Mouse (Mus musculus) embryonic facial prominence, embryonic 12.5 days (tissue): Measurements from ENCODE around the gene D330045A20Rik. TPM values are rescaled to one million over a fixed set of nuclear protein-coding genes. Genes with fewer than 3 reads are reported as not detected.

Experiments
- ATAC-seq: fragments of 200-750 bp; cut with Nextera tagmentation; 2 replicates; pipeline ENCODE4 v1.8.0; 2017; ENCODE audit not compliant: insufficient number of reproducible peaks, insufficient read depth, low FRiP score, low TSS enrichment
- H3K27ac ChIP-seq: fragments of 300-500 bp; sonication (generic); 2 replicates; pipeline ENCODE4 v1.5.1; 2016; ENCODE audit warnings: mild to moderate bottlenecking
- H3K27me3 ChIP-seq: fragments of 300-500 bp; sonication (generic); 2 replicates; pipeline ENCODE4 v1.6.1; 2016; ENCODE audit warnings: mild to moderate bottlenecking, moderate library complexity
- H3K36me3 ChIP-seq: fragments of 300-500 bp; sonication (generic); 2 replicates; pipeline ENCODE4 v1.6.1; 2016; ENCODE audit warnings: mild to moderate bottlenecking
- H3K4me1 ChIP-seq: fragments of 300-500 bp; sonication (generic); 2 replicates; pipeline ENCODE4 v1.6.1; 2016
- H3K4me2 ChIP-seq: fragments of 300-500 bp; sonication (generic); replicated peaks from 2 replicates; pipeline ENCODE4 v1.6.1; 2016; ENCODE audit warnings: mild to moderate bottlenecking, moderate library complexity
- H3K4me3 ChIP-seq: fragments of 300-500 bp; sonication (generic); 2 replicates; pipeline ENCODE4 v1.5.1; 2016; ENCODE audit warnings: mild to moderate bottlenecking
- H3K9ac ChIP-seq: fragments of 300-500 bp; sonication (generic); 2 replicates; pipeline ENCODE4 v1.6.1; 2016; ENCODE audit warnings: mild to moderate bottlenecking, moderate library complexity
- H3K9me3 ChIP-seq: fragments of 300-500 bp; sonication (generic); 2 replicates; pipeline ENCODE4 v1.6.1; 2016; ENCODE audit warnings: mild to moderate bottlenecking, moderate library complexity
- WGBS: fragments of 180-500 bp; shearing (Covaris S2); methylation state at CpG from one replicate; pipeline ENCODE4 v1.1.7; 2016; 5-methylcytosine and 5-hydroxymethylcytosine counted together
- polyA plus RNA-seq: library from polyadenylated mRNA; unstranded; fragments of >200 nt; fragmentation: Nextera tagmentation; extraction: Ambion mirVana; gene quantifications from 2 replicates; pipeline ENCODE4 v1.2.1, GENCODE M21; 2016

The D330045A20Rik gene
- polyA plus RNA-seq, 1 experiment from 2014 or later: 1.3 TPM

- no peaks in the 10 kb centered on the region for H3K27me3 ChIP-seq
- no peak for ATAC-seq
Observed at GRCm38 (mm10) chrX:139529678-139530077, 49.5 kb downstream of the D330045A20Rik start.

GRCm38 (mm10) chrX:139532293-139532692 is 52.1 kb downstream of the D330045A20Rik start:
- no peak overlapping the region for H3K4me3 ChIP-seq
- H3K4me1 ChIP-seq: no peaks in the 10 kb centered on the region
- WGBS: 77% methylated on average over 4 of the region's 4 CpGs
- H3K36me3 ChIP-seq: no peaks in the 10 kb centered on the region
- no peaks in the 10 kb centered on the region for H3K9me3 ChIP-seq
- no peak for ATAC-seq
- no peak overlapping the region for H3K4me2 ChIP-seq
- H3K9ac ChIP-seq: no peak overlapping the region
- no peaks in the 10 kb centered on the region for H3K27me3 ChIP-seq
- no peak overlapping the region for H3K27ac ChIP-seq

More at GRCm38 (mm10) chrX:139529678-139530077, 49.5 kb downstream of the D330045A20Rik start:
- Histone ChIP-seq H3K9ac (no peak overlapping the region), H3K36me3 (no peaks in the 10 kb centered on the region), H3K4me2 (no peak overlapping the region), H3K4me3 (no peak overlapping the region), H3K27ac (no peak overlapping the region), H3K4me1 (no peaks in the 10 kb centered on the region), H3K9me3 (no peaks in the 10 kb centered on the region)

DNA sequence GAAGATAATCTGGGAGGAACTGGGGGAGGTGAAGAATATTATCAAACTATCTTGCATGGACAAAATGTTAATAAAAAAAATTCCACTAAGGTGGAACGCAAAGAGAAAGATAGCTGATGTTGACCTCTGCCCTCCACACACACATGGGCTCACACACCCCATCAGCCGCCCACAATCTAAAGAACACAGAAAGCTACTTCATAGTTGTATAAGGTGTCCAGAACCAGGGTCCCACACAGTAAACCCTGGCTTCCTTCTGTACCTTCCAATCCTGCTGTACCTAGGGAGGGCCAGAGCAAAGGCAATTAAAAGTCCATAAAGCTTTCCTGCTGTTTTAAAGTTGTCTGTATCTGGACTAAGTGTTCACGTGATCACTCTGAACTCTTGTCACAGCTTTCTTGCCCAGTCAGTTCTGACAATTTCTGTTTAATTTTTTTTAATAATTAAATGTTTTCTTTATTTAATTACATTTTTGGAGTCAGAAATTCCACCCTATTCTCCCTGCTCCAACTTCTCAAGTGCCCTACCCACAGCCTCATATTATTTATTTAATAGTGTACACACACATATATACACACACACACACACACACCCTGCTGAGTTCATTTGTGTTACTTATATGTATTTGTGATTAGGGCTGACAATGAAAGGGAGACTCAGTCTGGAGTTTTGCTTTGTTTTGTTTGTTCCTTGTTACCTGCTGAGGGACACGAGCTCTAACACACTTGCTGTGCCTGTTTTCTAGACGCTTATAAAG is 57.7 kb downstream of the D330045A20Rik start:
- ATAC-seq: no peak
- H3K36me3 ChIP-seq: no peaks in the 10 kb centered on the region
- H3K4me1 ChIP-seq: no peaks in the 10 kb centered on the region
- 74% methylated on average over 5 of the region's 5 CpGs for WGBS
- H3K27me3 ChIP-seq: no peaks in the 10 kb centered on the region
- H3K27ac ChIP-seq: no peak overlapping the region
- no peak overlapping the region for H3K4me2 ChIP-seq
- H3K9ac ChIP-seq: no peak overlapping the region
- H3K4me3 ChIP-seq: no peak overlapping the region
- no peaks in the 10 kb centered on the region for H3K9me3 ChIP-seq

GRCm38 (mm10) chrX:139543726-139544125 is 63.6 kb downstream of the D330045A20Rik start:
- Histone ChIP-seq H3K36me3 (no peaks in the 10 kb centered on the region), H3K4me1 (no peaks in the 10 kb centered on the region), H3K27me3 (no peaks in the 10 kb centered on the region), H3K4me3 (no peak overlapping the region), H3K9me3 (no peaks in the 10 kb centered on the region), H3K27ac (no peak overlapping the region), H3K4me2 (no peak overlapping the region), H3K9ac (no peak overlapping the region)
- ATAC-seq: no peak
- WGBS: 77% methylated on average over 7 of the region's 7 CpGs

GRCm38 (mm10) chrX:139550456-139550855 is 70.3 kb downstream of the D330045A20Rik start:
- H3K36me3 ChIP-seq: no peaks in the 10 kb centered on the region
- no peak overlapping the region for H3K4me3 ChIP-seq
- no peak for ATAC-seq
- no peak overlapping the region for H3K27ac ChIP-seq
- H3K9ac ChIP-seq: no peak overlapping the region
- WGBS: 84% methylated on average over 5 of the region's 5 CpGs
- no peaks in the 10 kb centered on the region for H3K27me3 ChIP-seq
- no peaks in the 10 kb centered on the region for H3K4me1 ChIP-seq
- no peak overlapping the region for H3K4me2 ChIP-seq
- no peaks in the 10 kb centered on the region for H3K9me3 ChIP-seq

GRCm38 (mm10) chrX:139552090-139552489 is 71.9 kb downstream of the D330045A20Rik start:
- H3K4me3 ChIP-seq: no peak overlapping the region
- WGBS: 72% methylated on average over 2 of the region's 2 CpGs
- ATAC-seq: no peak

GRCm38 (mm10) chrX:139562255-139562924 is 82.2 kb downstream of the D330045A20Rik start:
- H3K27me3 ChIP-seq: peaks cover 3% of the 10 kb centered on the region; the same call in 1 of the 2 replicates
- H3K4me2 ChIP-seq: no peak overlapping the region
- H3K9ac ChIP-seq: no peak overlapping the region
- 69% methylated on average over 5 of the region's 5 CpGs for WGBS
- no peak for ATAC-seq
- no peaks in the 10 kb centered on the region for H3K36me3 ChIP-seq
- H3K4me1 ChIP-seq: no peaks in the 10 kb centered on the region
- no peak overlapping the region for H3K4me3 ChIP-seq
- H3K9me3 ChIP-seq: no peaks in the 10 kb centered on the region
- H3K27ac ChIP-seq: no peak overlapping the region

More at GRCm38 (mm10) chrX:139552090-139552489, 71.9 kb downstream of the D330045A20Rik start:
- no peaks in the 10 kb centered on the region for H3K4me1 ChIP-seq
- no peaks in the 10 kb centered on the region for H3K27me3 ChIP-seq
- no peak overlapping the region for H3K9ac ChIP-seq
- H3K4me2 ChIP-seq: no peak overlapping the region
- H3K9me3 ChIP-seq: no peaks in the 10 kb centered on the region
- H3K36me3 ChIP-seq: no peaks in the 10 kb centered on the region
- no peak overlapping the region for H3K27ac ChIP-seq

GRCm38 (mm10) chrX:139562925-139563461 is 82.8 kb downstream of the D330045A20Rik start, which contains the start of gene Rnf128:
Gene Rnf128 (plus strand): TSS chrX:139563316.
- Histone ChIP-seq H3K4me3 (no peak within 1 kb of the TSS), H3K36me3 (no peaks in the 10 kb centered on the region), H3K4me2 (no peak within 1 kb of the TSS), H3K4me1 (no peaks in the 10 kb centered on the region), H3K27me3 (peaks cover 3% of the 10 kb centered on the region; the same call in 1 of the 2 replicates), H3K27ac (no peak within 1 kb of the TSS), H3K9ac (no peak within 1 kb of the TSS), H3K9me3 (no peaks in the 10 kb centered on the region)
- 67% methylated on average over 8 of the region's 8 CpGs for WGBS
- no peak for ATAC-seq

DNA sequence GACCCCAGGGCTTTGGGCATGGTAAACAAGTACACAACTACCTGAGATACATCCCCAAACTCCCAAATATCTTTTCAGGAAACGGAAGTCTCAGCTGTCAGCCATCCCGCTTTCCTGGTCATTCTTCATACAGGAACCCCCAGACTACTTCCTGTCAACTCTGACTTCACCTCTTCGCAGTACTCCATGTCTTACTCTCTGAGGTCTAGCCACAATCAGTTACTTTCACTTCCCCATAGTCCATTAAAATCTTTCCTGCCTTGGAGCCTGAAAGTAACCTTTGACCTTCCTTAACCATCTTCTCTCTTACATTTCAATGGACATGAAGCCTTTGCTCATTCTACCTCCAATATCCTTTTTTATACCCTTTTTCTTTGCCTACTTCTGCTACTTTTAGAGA is 89.9 kb downstream of the D330045A20Rik start:
- no peak overlapping the region for H3K4me3 ChIP-seq
- H3K9ac ChIP-seq: no peak overlapping the region
- no peak overlapping the region for H3K27ac ChIP-seq
- H3K36me3 ChIP-seq: no peaks in the 10 kb centered on the region
- no peaks in the 10 kb centered on the region for H3K4me1 ChIP-seq
- H3K4me2 ChIP-seq: no peak overlapping the region
- no peaks in the 10 kb centered on the region for H3K27me3 ChIP-seq
- ATAC-seq: no peak
- no peaks in the 10 kb centered on the region for H3K9me3 ChIP-seq
- 88% methylated on average over 3 of the region's 3 CpGs for WGBS

- Histone ChIP-seq H3K4me3 (no peak overlapping the region), H3K27me3 (no peaks in the 10 kb centered on the region), H3K9me3 (no peaks in the 10 kb centered on the region), H3K27ac (no peak overlapping the region), H3K36me3 (no peaks in the 10 kb centered on the region), H3K4me1 (no peaks in the 10 kb centered on the region), H3K9ac (no peak overlapping the region), H3K4me2 (no peak overlapping the region)
- ATAC-seq: no peak
- 59% methylated on average over 6 of the region's 6 CpGs for WGBS
Observed at GRCm38 (mm10) chrX:139578649-139579278, 98.6 kb downstream of the D330045A20Rik start.

DNA sequence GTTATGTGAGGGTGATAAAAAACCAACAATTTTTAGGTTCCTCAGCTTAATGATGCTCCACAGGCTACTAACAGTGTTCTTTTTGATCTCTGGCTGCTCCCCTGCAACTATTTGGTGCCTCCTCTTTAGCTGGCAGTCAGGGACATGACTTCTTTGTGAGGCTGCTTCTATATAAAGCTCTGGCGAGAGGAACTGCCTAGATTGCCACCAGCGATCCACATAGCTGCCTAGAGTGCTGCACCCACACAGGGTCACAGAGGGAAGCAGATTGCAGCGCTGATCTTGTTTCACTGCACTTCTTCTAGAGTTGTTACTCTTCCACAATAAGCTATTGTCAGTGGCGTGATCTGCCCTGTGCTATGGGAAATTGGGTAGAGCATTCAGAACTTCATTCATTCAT is 103.4 kb downstream of the D330045A20Rik start:
- no peak overlapping the region for H3K4me2 ChIP-seq
- ATAC-seq: no peak
- WGBS: 39% methylated on average over 4 of the region's 4 CpGs
- no peak overlapping the region for H3K9ac ChIP-seq
- no peak overlapping the region for H3K27ac ChIP-seq
- H3K9me3 ChIP-seq: no peaks in the 10 kb centered on the region
- no peaks in the 10 kb centered on the region for H3K27me3 ChIP-seq
- no peak overlapping the region for H3K4me3 ChIP-seq
- no peaks in the 10 kb centered on the region for H3K36me3 ChIP-seq
- H3K4me1 ChIP-seq: no peaks in the 10 kb centered on the region
